Mouse (Mus musculus): ENCODE data around the gene Zbtb40. TPM values are rescaled to one million over a fixed set of nuclear protein-coding genes. Genes with fewer than 3 reads are reported as not detected.

Gene Zbtb40
- 5.9 and 6.7 TPM in 2 replicates for polyA plus RNA-seq (2014; fragmentation: Nextera tagmentation; extraction: Ambion mirVana)

DNA sequence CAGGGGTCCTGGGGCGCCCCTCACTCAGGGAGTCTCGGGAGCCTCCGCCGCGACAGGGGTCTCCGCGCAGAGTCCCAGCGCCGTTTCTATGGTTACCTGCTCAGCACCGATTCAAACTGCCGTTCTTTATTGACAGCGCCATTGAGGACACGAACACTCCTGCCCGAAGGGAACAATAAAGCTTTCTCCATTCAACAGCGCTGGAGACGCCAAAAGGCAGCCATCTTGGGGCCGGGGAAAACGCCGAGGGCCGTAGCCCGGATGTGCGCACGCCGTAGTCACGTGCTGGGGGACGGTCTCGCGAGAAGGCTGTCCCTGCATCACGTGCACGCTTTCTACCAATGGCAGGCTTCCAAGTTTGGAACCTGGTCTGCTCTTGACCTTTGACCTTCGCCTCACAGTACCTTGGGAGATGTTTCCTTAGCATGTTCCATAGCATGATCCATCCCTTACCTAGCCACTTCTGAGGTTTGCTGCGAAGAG is at the start of gene Zbtb40:
TSS of gene Zbtb40 (minus strand) at position 252 of the 483 bp plus-strand sequence.
- Histone ChIP-seq H3K27me3 (ENCODE audit: control insufficient read depth, insufficient read depth, low read length) (peaks cover 8% of the 10 kb centered on the region), H3K36me3 (ENCODE audit: control insufficient read depth, insufficient read depth, low read length) (no peaks in the 10 kb centered on the region), H3K9me3 (ENCODE audit: control insufficient read depth, low read length) (peaks cover 6% of the 10 kb centered on the region; the same call in 1 of the 2 replicates), H3K27ac (ENCODE audit: low read depth, low read length) (peak within 1 kb of the TSS; percentile 55), H3K4me3 (ENCODE audit: low read depth, low read length) (peak within 1 kb of the TSS; percentile 60), H3K4me1 (replicated peaks; ENCODE audit: control insufficient read depth, insufficient read depth, low read length) (peaks cover 4% of the 10 kb centered on the region; the same call in 1 of the 2 replicates), H3K9ac (ENCODE audit: low read length) (peak within 1 kb of the TSS; percentile 74), H3K4me2 (ENCODE audit: low read depth, low read length, severe bottlenecking) (peak within 1 kb of the TSS; percentile 69)
- 2% methylated on average over 31 of the region's 32 CpGs for WGBS
- DNase-seq (ENCODE audit: low spot score) (peak; percentile 98), ATAC-seq (replicated peaks; ENCODE audit: low FRiP score) (peak; percentile 96)

DNA sequence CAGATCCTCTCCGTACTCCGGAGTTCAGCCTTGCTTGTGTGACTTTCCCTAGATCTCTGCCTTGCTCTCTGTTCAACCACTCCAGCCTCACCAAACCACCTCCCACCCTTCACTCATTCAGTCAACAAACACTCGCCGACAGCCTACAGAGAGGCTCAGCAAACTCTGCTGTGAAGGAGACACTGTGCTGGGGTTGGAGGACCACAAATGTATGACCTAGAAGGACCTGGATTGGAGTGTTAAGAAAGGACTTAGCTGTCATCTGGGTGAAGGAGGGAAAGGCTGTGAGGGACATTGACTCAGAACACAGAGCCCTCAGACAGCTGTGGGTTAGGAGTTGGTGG is 49.4 kb upstream of the Zbtb40 start:
- no peaks in the 10 kb centered on the region for H3K9me3 ChIP-seq (ENCODE audit: control insufficient read depth, low read length)

DNA sequence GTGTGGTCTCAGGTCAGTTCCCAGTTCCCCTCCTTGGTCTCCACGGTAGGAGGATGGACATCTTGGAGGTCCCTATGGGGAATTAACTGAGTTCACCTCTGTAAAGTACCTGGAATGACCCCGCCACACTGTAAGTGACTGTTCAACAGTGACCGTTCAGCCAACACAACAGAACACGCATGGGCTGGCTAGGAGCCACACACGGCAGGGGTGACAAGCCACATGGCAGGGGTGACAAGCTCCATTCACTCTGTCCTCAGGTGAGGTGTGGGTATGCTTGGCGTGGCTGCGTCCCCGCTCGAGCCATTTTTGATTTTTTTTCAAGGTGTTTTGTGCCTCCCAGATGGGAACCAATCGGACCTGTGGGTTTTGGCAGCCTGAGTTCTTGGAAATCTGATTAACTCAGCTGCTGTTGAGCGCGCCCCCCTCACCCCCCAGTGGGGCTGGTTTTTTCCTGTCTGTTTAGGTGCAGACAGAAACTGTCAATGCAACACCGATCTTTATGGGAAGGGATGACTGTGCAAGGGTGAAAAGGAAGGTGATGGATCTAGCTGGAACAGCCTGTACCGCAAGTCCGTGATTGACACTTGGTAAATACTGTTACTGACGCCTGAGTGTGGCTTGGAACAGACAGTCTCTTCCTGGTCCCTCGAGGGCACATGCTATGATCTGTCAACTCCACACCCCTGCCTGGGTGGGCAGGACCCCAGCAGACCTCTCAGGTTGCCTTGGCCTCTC is 48.8 kb upstream of the Zbtb40 start:
- no peaks in the 10 kb centered on the region for H3K9me3 ChIP-seq (ENCODE audit: control insufficient read depth, low read length)
- no peaks in the 10 kb centered on the region for H3K4me1 ChIP-seq (replicated peaks; ENCODE audit: control insufficient read depth, insufficient read depth, low read length)
- no peak overlapping the region for H3K4me3 ChIP-seq (ENCODE audit: low read depth, low read length)
- no peak for DNase-seq (ENCODE audit: low spot score)
- no peak overlapping the region for H3K9ac ChIP-seq (ENCODE audit: low read length)
- WGBS = 86% methylated on average over 17 of the region's 17 CpGs
- no peak overlapping the region for H3K27ac ChIP-seq (ENCODE audit: low read depth, low read length)
- H3K36me3 ChIP-seq (ENCODE audit: control insufficient read depth, insufficient read depth, low read length) = no peaks in the 10 kb centered on the region
- no peak for ATAC-seq (replicated peaks; ENCODE audit: low FRiP score)
- no peak overlapping the region for H3K4me2 ChIP-seq (ENCODE audit: low read depth, low read length, severe bottlenecking)
- no peaks in the 10 kb centered on the region for H3K27me3 ChIP-seq (ENCODE audit: control insufficient read depth, insufficient read depth, low read length)

More for the DNA sequence above, 49.4 kb upstream of the Zbtb40 start:
- DNase-seq (ENCODE audit: low spot score) = no peak
- Histone ChIP-seq H3K27me3 (ENCODE audit: control insufficient read depth, insufficient read depth, low read length) (no peaks in the 10 kb centered on the region), H3K4me2 (ENCODE audit: low read depth, low read length, severe bottlenecking) (no peak overlapping the region), H3K4me3 (ENCODE audit: low read depth, low read length) (no peak overlapping the region), H3K27ac (ENCODE audit: low read depth, low read length) (no peak overlapping the region), H3K9ac (ENCODE audit: low read length) (no peak overlapping the region), H3K4me1 (replicated peaks; ENCODE audit: control insufficient read depth, insufficient read depth, low read length) (no peaks in the 10 kb centered on the region), H3K36me3 (ENCODE audit: control insufficient read depth, insufficient read depth, low read length) (no peaks in the 10 kb centered on the region)
- no peak for ATAC-seq (replicated peaks; ENCODE audit: low FRiP score)
- 83% methylated on average over 4 of the region's 4 CpGs for WGBS

DNA sequence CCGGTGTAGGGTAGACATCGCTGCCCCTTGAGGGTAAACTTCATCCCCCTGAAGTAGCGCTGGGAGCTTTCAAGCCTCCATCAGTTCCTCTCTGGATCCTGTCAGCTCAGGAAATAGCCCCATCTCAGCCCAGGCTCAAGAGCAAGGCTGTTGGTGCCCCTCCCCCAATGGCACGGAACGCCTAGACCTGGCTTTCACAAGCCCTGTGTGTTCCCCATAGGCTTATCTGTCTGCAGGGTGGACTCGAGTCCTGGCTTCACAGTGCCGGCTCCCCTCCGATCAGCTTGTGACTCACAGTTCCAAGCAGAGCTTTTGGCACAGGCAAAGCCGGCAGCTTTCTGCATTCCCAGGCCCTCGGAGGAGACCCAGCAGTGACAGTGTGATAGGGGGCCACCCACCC is 47.8 kb upstream of the Zbtb40 start:
- Histone ChIP-seq H3K27ac (ENCODE audit: low read depth, low read length) (no peak overlapping the region), H3K27me3 (ENCODE audit: control insufficient read depth, insufficient read depth, low read length) (no peaks in the 10 kb centered on the region), H3K9me3 (ENCODE audit: control insufficient read depth, low read length) (no peaks in the 10 kb centered on the region), H3K4me2 (ENCODE audit: low read depth, low read length, severe bottlenecking) (no peak overlapping the region), H3K4me3 (ENCODE audit: low read depth, low read length) (no peak overlapping the region), H3K36me3 (ENCODE audit: control insufficient read depth, insufficient read depth, low read length) (no peaks in the 10 kb centered on the region), H3K9ac (ENCODE audit: low read length) (no peak overlapping the region), H3K4me1 (replicated peaks; ENCODE audit: control insufficient read depth, insufficient read depth, low read length) (no peaks in the 10 kb centered on the region)
- ATAC-seq (replicated peaks; ENCODE audit: low FRiP score) (no peak), DNase-seq (ENCODE audit: low spot score) (no peak)
- WGBS = 68% methylated on average over 10 of the region's 10 CpGs

DNA sequence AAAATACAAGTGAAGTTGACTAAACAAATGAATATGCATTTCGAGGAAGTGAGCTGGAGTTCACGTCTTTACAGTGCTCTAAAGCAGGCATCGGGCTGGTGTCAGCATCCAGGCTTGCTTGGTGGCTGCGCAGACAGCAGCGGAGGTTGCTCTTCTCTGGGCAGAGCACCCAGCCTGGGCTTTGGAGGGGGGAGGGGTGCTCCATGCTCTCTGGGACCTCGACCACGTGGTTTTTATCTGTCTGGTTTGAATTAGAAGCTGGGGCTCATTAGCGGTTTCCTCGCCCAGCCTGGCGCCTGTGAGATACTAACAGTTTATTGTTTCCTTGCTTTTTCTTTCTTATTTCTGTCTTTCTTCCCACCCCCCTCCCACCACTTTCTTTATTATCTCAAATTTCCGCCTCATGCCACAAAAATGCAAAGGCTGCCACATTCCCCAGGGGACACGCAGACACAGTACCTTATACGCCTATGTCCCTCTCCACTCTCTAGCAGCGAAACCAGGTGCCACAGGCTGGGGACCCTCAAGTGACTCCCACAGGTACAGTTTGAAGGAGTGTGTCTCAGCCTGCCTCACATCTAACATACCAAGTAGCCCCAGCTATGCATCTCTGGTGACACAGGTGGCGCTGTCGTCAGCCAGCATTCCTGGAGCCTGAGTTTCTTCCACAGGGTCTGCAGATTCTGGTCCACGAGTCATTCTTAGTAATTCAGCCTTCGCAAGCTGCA is 36.6 kb upstream of the Zbtb40 start:
- H3K4me3 ChIP-seq (ENCODE audit: low read depth, low read length) = no peak overlapping the region
- no peak overlapping the region for H3K27ac ChIP-seq (ENCODE audit: low read depth, low read length)
- H3K36me3 ChIP-seq (ENCODE audit: control insufficient read depth, insufficient read depth, low read length) = no peaks in the 10 kb centered on the region
- no peak overlapping the region for H3K9ac ChIP-seq (ENCODE audit: low read length)
- ATAC-seq (replicated peaks; ENCODE audit: low FRiP score) (no peak), DNase-seq (ENCODE audit: low spot score) (no peak)
- H3K4me1 ChIP-seq (replicated peaks; ENCODE audit: control insufficient read depth, insufficient read depth, low read length) = 0 out of 2 replicates have a peak, but pooled peaks cover 3% of the 10 kb centered on the region
- H3K27me3 ChIP-seq (ENCODE audit: control insufficient read depth, insufficient read depth, low read length) = no peaks in the 10 kb centered on the region
- WGBS = 42% methylated on average over 18 of the region's 18 CpGs
- no peaks in the 10 kb centered on the region for H3K9me3 ChIP-seq (ENCODE audit: control insufficient read depth, low read length)
- no peak overlapping the region for H3K4me2 ChIP-seq (ENCODE audit: low read depth, low read length, severe bottlenecking)

DNA sequence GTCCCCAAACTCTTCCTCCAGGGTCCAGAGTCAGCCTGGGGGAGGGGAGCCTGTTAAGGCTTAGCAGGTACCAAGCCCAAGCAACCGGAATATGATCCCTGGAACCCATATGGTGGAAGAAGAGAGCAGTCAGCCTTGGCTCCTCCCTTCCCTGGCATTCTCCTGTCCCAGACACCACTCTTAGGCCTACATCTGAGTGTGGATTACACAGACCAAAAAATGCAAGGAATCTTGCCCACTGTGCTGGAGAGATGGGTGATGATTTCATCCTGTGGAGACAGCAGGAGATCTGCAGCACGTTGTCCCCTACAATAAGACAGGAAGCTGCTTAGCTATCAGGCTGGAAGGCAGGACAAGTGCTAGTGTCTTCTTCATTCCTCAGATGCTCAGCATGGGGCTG is 34.3 kb upstream of the Zbtb40 start:
- no peaks in the 10 kb centered on the region for H3K9me3 ChIP-seq (ENCODE audit: control insufficient read depth, low read length)
- WGBS = 69% methylated on average over 2 of the region's 2 CpGs
- ATAC-seq (replicated peaks; ENCODE audit: low FRiP score) = no peak
- no peak overlapping the region for H3K27ac ChIP-seq (ENCODE audit: low read depth, low read length)
- no peak for DNase-seq (ENCODE audit: low spot score)
- H3K4me3 ChIP-seq (ENCODE audit: low read depth, low read length) = no peak overlapping the region
- H3K9ac ChIP-seq (ENCODE audit: low read length) = no peak overlapping the region
- H3K27me3 ChIP-seq (ENCODE audit: control insufficient read depth, insufficient read depth, low read length) = no peaks in the 10 kb centered on the region
- H3K4me1 ChIP-seq (replicated peaks; ENCODE audit: control insufficient read depth, insufficient read depth, low read length) = 0 out of 2 replicates have a peak, but pooled peaks cover 3% of the 10 kb centered on the region
- H3K4me2 ChIP-seq (ENCODE audit: low read depth, low read length, severe bottlenecking) = no peak overlapping the region
- no peaks in the 10 kb centered on the region for H3K36me3 ChIP-seq (ENCODE audit: control insufficient read depth, insufficient read depth, low read length)

DNA sequence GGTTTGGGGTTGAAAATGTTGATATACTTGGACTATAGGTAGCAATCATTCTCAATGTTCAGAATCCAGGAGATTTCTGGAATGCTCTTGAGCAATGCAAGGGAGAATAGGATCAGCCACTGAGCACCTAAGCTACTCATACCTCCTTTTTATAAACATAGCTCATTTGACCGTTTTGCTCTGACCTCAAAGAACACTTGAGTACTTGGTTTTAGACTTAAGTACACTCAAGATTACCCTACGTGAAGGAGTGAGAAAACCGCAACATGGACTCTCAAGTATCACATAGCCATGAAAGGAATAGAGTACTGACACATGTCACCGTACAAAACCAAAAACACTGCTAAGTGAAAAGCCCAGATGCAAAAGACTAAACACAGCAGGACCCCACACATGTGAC is 32.8 kb upstream of the Zbtb40 start:
- Histone ChIP-seq H3K36me3 (ENCODE audit: control insufficient read depth, insufficient read depth, low read length) (no peaks in the 10 kb centered on the region), H3K9ac (ENCODE audit: low read length) (no peak overlapping the region), H3K27me3 (ENCODE audit: control insufficient read depth, insufficient read depth, low read length) (no peaks in the 10 kb centered on the region), H3K9me3 (ENCODE audit: control insufficient read depth, low read length) (no peaks in the 10 kb centered on the region), H3K4me3 (ENCODE audit: low read depth, low read length) (no peak overlapping the region), H3K4me2 (ENCODE audit: low read depth, low read length, severe bottlenecking) (no peak overlapping the region), H3K4me1 (replicated peaks; ENCODE audit: control insufficient read depth, insufficient read depth, low read length) (0 out of 2 replicates have a peak, but pooled peaks cover 3% of the 10 kb centered on the region), H3K27ac (ENCODE audit: low read depth, low read length) (no peak overlapping the region)
- 96% methylated on average over 4 of the region's 4 CpGs for WGBS
- DNase-seq (ENCODE audit: low spot score) = no peak
- no peak for ATAC-seq (replicated peaks; ENCODE audit: low FRiP score)

DNA sequence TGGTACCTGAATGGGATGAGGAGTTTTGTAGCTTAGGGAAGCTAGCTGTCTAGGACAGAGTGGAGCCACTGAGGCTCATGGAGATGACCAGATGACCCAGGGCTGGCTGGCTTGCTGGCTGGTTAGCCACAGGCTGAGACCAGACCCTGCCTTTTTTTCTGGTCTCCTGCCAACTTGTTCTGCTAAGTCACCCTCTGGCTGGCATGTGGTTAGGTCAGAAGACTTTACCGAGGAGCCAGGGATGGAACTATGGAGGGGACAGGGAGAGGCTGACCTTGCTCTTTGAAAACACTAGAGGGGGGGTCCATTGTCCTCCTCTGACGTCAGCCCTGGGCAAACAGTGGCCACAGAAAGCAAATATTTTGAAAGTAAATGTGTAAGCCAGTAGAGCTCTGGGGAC is 28.6 kb upstream of the Zbtb40 start:
- WGBS = 69% methylated on average over 2 of the region's 2 CpGs
- no peak for DNase-seq (ENCODE audit: low spot score)
- no peak overlapping the region for H3K27ac ChIP-seq (ENCODE audit: low read depth, low read length)
- ATAC-seq (replicated peaks; ENCODE audit: low FRiP score) = no peak
- no peaks in the 10 kb centered on the region for H3K9me3 ChIP-seq (ENCODE audit: control insufficient read depth, low read length)
- H3K27me3 ChIP-seq (ENCODE audit: control insufficient read depth, insufficient read depth, low read length) = no peaks in the 10 kb centered on the region
- H3K9ac ChIP-seq (ENCODE audit: low read length) = no peak overlapping the region
- H3K4me1 ChIP-seq (replicated peaks; ENCODE audit: control insufficient read depth, insufficient read depth, low read length) = no peaks in the 10 kb centered on the region
- H3K36me3 ChIP-seq (ENCODE audit: control insufficient read depth, insufficient read depth, low read length) = no peaks in the 10 kb centered on the region
- no peak overlapping the region for H3K4me2 ChIP-seq (ENCODE audit: low read depth, low read length, severe bottlenecking)
- no peak overlapping the region for H3K4me3 ChIP-seq (ENCODE audit: low read depth, low read length)
